Mouse (Mus musculus) thymus, adult 2 months (tissue): ENCODE measurements around the gene Cmtm2a.

Experiments
- CTCF ChIP-seq: fragments of 200-500 bp; IDR thresholded peaks from 2 replicates; pipeline ENCODE4 v1.5.1; 2012; ENCODE audit warnings: mild to moderate bottlenecking, control low read depth, low read length, moderate library complexity, borderline replicate concordance; ENCODE audit not compliant: control insufficient read depth, poor library complexity, insufficient read depth; ENCODE audit errors: extremely low read depth
- POLR2A ChIP-seq: fragments of 200-500 bp; IDR thresholded peaks from 2 replicates; pipeline ENCODE4 v1.6.1; 2012; ENCODE audit warnings: mild to moderate bottlenecking, low read length, control low read depth, moderate library complexity; ENCODE audit not compliant: control insufficient read depth, poor library complexity, insufficient read depth; ENCODE audit errors: extremely low read depth

DNA sequence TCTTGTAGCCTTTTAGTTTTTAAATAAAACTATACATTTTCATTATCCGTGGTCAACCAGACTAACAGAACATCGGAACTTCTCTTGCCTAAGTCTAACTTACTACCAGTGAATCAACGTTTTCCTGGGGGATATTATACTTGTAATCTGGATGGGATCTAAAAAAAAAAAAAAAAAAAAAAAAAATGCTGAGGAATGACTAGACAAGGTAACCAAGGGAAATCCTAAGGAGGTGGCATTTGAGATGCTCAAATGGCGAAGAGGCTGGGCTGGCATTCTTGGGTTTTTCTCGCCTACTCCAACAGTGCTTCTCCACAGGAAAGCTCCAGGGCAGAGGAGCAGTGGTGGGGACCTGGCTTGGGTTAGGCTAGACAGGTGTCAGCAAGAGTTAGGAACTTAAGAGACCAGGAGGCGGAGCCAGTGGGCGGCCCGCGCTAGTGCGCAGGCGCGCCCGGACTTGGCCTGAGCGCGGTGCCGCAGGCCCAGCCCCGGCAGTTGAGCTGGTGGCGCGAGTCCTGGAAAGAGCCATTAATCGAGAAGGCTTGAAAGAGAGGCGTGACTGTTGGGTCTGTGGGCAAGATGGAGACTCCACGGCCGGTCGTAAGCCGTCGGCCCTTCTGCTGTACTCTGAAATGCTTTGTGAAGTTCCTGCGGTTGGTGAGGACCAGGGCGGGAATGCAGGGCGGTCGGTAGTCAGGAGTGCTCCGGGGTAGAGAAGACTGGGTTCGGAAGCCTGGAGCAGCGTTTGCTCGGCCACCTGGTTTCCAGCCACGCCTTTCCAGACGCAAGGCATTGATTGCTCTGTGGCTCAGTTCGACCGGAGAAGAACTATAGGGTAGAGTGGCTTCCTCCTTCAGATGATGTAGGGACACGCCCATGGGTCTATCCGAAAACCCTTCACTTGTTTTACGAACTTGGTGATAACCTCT, 42.3 kb downstream of the Cmtm2a start, which contains the start of gene Cklf:
- peak; percentile 11; the same call in 1 of the 2 replicates for TF ChIP-seq CTCF
- peak; percentile 80 for TF ChIP-seq POLR2A
